Mouse (Mus musculus) ES-Bruce4 (cell line): ENCODE measurements around the gene Car15. TPM values are rescaled to one million over a fixed set of nuclear protein-coding genes. Genes with fewer than 3 reads are reported as not detected.

Experiments
- H3K27ac ChIP-seq: 2 replicates; pipeline ENCODE4 v1.5.1; 2012; ENCODE audit warnings: low read length, inconsistent platforms; ENCODE audit not compliant: insufficient read depth
- H3K27me3 ChIP-seq: 2 replicates; pipeline ENCODE4 v1.6.1; 2012; ENCODE audit warnings: mild to moderate bottlenecking, low read length, inconsistent platforms; ENCODE audit not compliant: control insufficient read depth, poor library complexity, insufficient read depth, severe bottlenecking
- H3K36me3 ChIP-seq: 2 replicates; pipeline ENCODE4 v1.6.1; 2012; ENCODE audit warnings: inconsistent platforms, mild to moderate bottlenecking, low read length, moderate library complexity; ENCODE audit not compliant: control insufficient read depth, poor library complexity, insufficient read depth, severe bottlenecking
- H3K4me1 ChIP-seq: one replicate; pipeline ENCODE4 v1.8.1; 2011; ENCODE audit warnings: low read length; ENCODE audit not compliant: control insufficient read depth, insufficient read depth
- H3K4me3 ChIP-seq: 2 replicates; pipeline ENCODE4 v1.5.1; 2011; ENCODE audit warnings: low read depth, mild to moderate bottlenecking, low read length
- H3K9ac ChIP-seq: 2 replicates; pipeline ENCODE4 v1.6.1; 2012; ENCODE audit warnings: low read depth, mild to moderate bottlenecking, inconsistent platforms; ENCODE audit not compliant: poor library complexity, severe bottlenecking
- H3K9me3 ChIP-seq: replicated peaks from 2 replicates; pipeline ENCODE4 v1.6.1; 2012; ENCODE audit warnings: mild to moderate bottlenecking, low read length, inconsistent platforms; ENCODE audit not compliant: control insufficient read depth, poor library complexity, insufficient read depth, severe bottlenecking
- CTCF ChIP-seq: IDR thresholded peaks from one replicate; pipeline ENCODE4 v1.8.1; 2011; ENCODE audit warnings: low read depth, low read length
- EP300 ChIP-seq: IDR thresholded peaks from 2 replicates; pipeline ENCODE4 v1.6.1; 2011; ENCODE audit warnings: low read depth, low read length; ENCODE audit not compliant: insufficient read depth
- polyA plus RNA-seq: library from polyadenylated mRNA; stranded (reverse); fragments of >200 nt; gene quantifications from 2 replicates; pipeline ENCODE4 v1.2.4, GENCODE M21; 2011; ENCODE audit warnings: low read depth; ENCODE audit not compliant: missing spikeins, insufficient read depth, insufficient read length

Car15 gene
- polyA plus RNA-seq, 1 experiment, result not detected

GRCm38 (mm10) chr16:17785337-17785736 is 52.8 kb downstream of the Car15 start:
- TF ChIP-seq EP300 (no peak), CTCF (no peak)
- H3K27ac ChIP-seq, result no peak overlapping the region
- no peaks in the 10 kb centered on the region; the same call in 1 of the 2 replicates for H3K27me3 ChIP-seq
- H3K9ac ChIP-seq, result no peak overlapping the region
- H3K4me1 ChIP-seq, result no peaks in the 10 kb centered on the region
- H3K36me3 ChIP-seq, result peaks cover 19% of the 10 kb centered on the region
- H3K4me3 ChIP-seq, result no peak overlapping the region
- H3K9me3 ChIP-seq, result no peaks in the 10 kb centered on the region

Other genes starting within 250 kb of the Car15 start
- 97.7 and 104 TPM in 2 replicates for gene Smpd4, start 219.0 kb downstream of the Car15 start, polyA plus RNA-seq
- 1.6 and 2.7 TPM in 2 replicates for gene Ccdc74a, start 191.9 kb downstream of the Car15 start, polyA plus RNA-seq
- 51.5 and 54.7 TPM in 2 replicates for gene Med15, start 105.5 kb downstream of the Car15 start, polyA plus RNA-seq
- gene Klhl22, start 78.7 kb downstream of the Car15 start, polyA plus RNA-seq, result 40.2 and 44.0 TPM in 2 replicates
- gene Scarf2, start 41.1 kb downstream of the Car15 start, polyA plus RNA-seq, result 5.8 and 6.5 TPM in 2 replicates
- gene B830017H08Rik, start 5.2 kb downstream of the Car15 start, polyA plus RNA-seq, result not detected in 2 replicates
- gene Gm20518, start 53.3 kb upstream of the Car15 start, polyA plus RNA-seq, result 0.26 TPM in 1 of 2 replicates, not detected in the other
- not detected in 2 replicates for gene Tssk1, start 55.9 kb upstream of the Car15 start, polyA plus RNA-seq
- 36.4 and 40.6 TPM in 2 replicates for gene Dgcr2, start 60.2 kb upstream of the Car15 start, polyA plus RNA-seq
- gene Tssk2, start 60.3 kb upstream of the Car15 start, polyA plus RNA-seq, result not detected in 2 replicates
- gene Ess2, start 73.0 kb upstream of the Car15 start, polyA plus RNA-seq, result 20.6 and 22.2 TPM in 2 replicates
- 0.52 TPM in 1 of 2 replicates, not detected in the other for gene Gsc2, start 76.7 kb upstream of the Car15 start, polyA plus RNA-seq
- gene Slc25a1, start 89.9 kb upstream of the Car15 start, polyA plus RNA-seq, result 99.4 and 101 TPM in 2 replicates
- not detected in 2 replicates for gene Vpreb2, start 142.1 kb upstream of the Car15 start, polyA plus RNA-seq
- gene Dgcr6, start 214.5 kb upstream of the Car15 start, polyA plus RNA-seq, result 30.2 and 31.0 TPM in 2 replicates